Mouse (Mus musculus): ENCODE data around the gene Dtx3l. TPM values are rescaled to one million over a fixed set of nuclear protein-coding genes. Genes with fewer than 3 reads are reported as not detected.
"Not testable (repeated sequence)": the region's sequence is repeated elsewhere in the genome, so short reads cannot be mapped to it uniquely, and the experiment has no call there.

The Dtx3l gene
- polyA plus RNA-seq (2011; ENCODE audit: insufficient read length, low read depth, missing spikeins): 10.2 and 12.9 TPM in 2 replicates

DNA sequence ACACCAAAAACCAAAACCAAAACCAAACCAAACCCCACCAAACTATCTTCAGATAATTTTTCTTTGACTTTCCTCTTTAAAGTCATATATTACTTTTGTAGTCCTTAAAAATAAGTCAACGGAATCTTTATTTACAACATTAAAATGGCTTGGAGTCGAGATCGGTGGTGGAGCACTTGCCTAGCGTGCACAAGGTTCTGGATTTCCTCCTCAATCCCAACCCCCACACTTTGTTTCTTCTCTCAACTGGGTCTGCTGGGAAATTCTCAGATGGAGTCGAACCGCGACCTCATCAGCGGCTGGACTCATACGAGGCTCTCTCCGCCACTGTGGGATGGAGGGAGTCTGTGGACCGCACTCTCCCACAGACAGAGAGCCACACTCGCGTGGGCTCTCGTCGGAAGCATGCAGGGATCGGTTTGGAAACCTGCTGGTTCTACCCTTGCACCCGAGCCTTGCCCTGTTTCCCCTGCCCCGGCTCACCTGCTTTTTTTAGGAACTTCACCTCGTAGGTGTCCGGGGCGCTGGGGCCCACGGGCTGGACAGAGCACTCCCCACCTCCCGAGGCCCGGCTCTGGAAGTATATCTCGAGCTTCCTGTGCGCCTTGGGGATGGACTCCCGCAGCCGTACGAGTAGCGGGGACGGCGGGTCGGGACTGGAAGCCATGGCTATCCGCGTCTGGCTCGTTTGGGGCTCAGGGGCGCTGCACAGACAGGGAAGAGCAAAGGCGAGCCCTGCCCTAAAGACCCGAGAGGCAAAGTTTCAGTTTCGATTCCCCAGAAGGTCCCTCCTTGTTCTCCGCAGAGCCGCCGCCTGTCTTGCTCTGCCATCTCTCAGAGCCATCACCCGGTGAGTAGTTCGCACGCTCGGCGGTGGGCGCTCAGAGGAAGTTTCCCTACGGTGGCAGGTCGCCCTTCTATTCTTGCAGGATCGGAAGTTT, at the start of gene Dtx3l, which contains the start of gene Parp9:
TSS of gene Dtx3l (minus strand) at position 941 of the 941 bp plus-strand sequence.
TSS of gene Parp9 (plus strand) at position 260 of the 941 bp plus-strand sequence.
- peak within 1 kb of the TSS; percentile 55 for H3K27ac ChIP-seq (ENCODE audit: insufficient read depth, low read length)
- TF ChIP-seq CTCF (IDR thresholded peaks at IDR 0.05; ENCODE audit: borderline replicate concordance, insufficient read depth, low read length) (no peak), POLR2A (IDR thresholded peaks at IDR 0.05; ENCODE audit: low read depth, low read length) (peak; percentile 65)
- no peaks in the 10 kb centered on the region; the same call in 1 of the 2 replicates for H3K4me1 ChIP-seq (ENCODE audit: control insufficient read depth, insufficient read depth, low read length)
- H3K4me3 ChIP-seq (ENCODE audit: insufficient read depth, low read length): peak within 1 kb of the TSS; percentile 79

GRCm38 (mm10) chr16:35987930-35988329, 49.0 kb upstream of the Dtx3l start:
- TF ChIP-seq POLR2A (IDR thresholded peaks at IDR 0.05; ENCODE audit: low read depth, low read length): no peak
- no peak for TF ChIP-seq CTCF (IDR thresholded peaks at IDR 0.05; ENCODE audit: borderline replicate concordance, insufficient read depth, low read length)
- no peaks in the 10 kb centered on the region for H3K4me1 ChIP-seq (ENCODE audit: control insufficient read depth, insufficient read depth, low read length)
- no peak overlapping the region for H3K27ac ChIP-seq (ENCODE audit: insufficient read depth, low read length)
- no peak overlapping the region for H3K4me3 ChIP-seq (ENCODE audit: insufficient read depth, low read length)

GRCm38 (mm10) chr16:35984471-35984870, 45.5 kb upstream of the Dtx3l start:
- no peak for TF ChIP-seq POLR2A (IDR thresholded peaks at IDR 0.05; ENCODE audit: low read depth, low read length)
- TF ChIP-seq CTCF (IDR thresholded peaks at IDR 0.05; ENCODE audit: borderline replicate concordance, insufficient read depth, low read length): no peak
- no peaks in the 10 kb centered on the region for H3K4me1 ChIP-seq (ENCODE audit: control insufficient read depth, insufficient read depth, low read length)
- H3K4me3 ChIP-seq (ENCODE audit: insufficient read depth, low read length): peak overlapping the region; percentile 85
- H3K27ac ChIP-seq (ENCODE audit: insufficient read depth, low read length): no peak overlapping the region

GRCm38 (mm10) chr16:35983517-35984101, 44.7 kb upstream of the Dtx3l start:
- peak overlapping the region; percentile 97 for H3K27ac ChIP-seq (ENCODE audit: insufficient read depth, low read length)
- TF ChIP-seq POLR2A (IDR thresholded peaks at IDR 0.05; ENCODE audit: low read depth, low read length) (no peak), CTCF (IDR thresholded peaks at IDR 0.05; ENCODE audit: borderline replicate concordance, insufficient read depth, low read length) (no peak)

GRCm38 (mm10) chr16:35982902-35983516, 44.1 kb upstream of the Dtx3l start:
- Histone ChIP-seq H3K4me1 (ENCODE audit: control insufficient read depth, insufficient read depth, low read length) (no peaks in the 10 kb centered on the region), H3K27ac (ENCODE audit: insufficient read depth, low read length) (peak overlapping the region; percentile 97), H3K4me3 (ENCODE audit: insufficient read depth, low read length) (peak overlapping the region; percentile 85)
- peak; percentile 90 for TF ChIP-seq POLR2A (IDR thresholded peaks at IDR 0.05; ENCODE audit: low read depth, low read length)
- TF ChIP-seq CTCF (IDR thresholded peaks at IDR 0.05; ENCODE audit: borderline replicate concordance, insufficient read depth, low read length): no peak

More at GRCm38 (mm10) chr16:35983517-35984101, 44.7 kb upstream of the Dtx3l start:
- no peaks in the 10 kb centered on the region for H3K4me1 ChIP-seq (ENCODE audit: control insufficient read depth, insufficient read depth, low read length)
- H3K4me3 ChIP-seq (ENCODE audit: insufficient read depth, low read length): peak overlapping the region; percentile 85

- no peak for TF ChIP-seq CTCF (IDR thresholded peaks at IDR 0.05; ENCODE audit: borderline replicate concordance, insufficient read depth, low read length)
- no peak for TF ChIP-seq POLR2A (IDR thresholded peaks at IDR 0.05; ENCODE audit: low read depth, low read length)
- Histone ChIP-seq H3K4me3 (ENCODE audit: insufficient read depth, low read length) (peak overlapping the region; percentile 61), H3K4me1 (ENCODE audit: control insufficient read depth, insufficient read depth, low read length) (no peaks in the 10 kb centered on the region), H3K27ac (ENCODE audit: insufficient read depth, low read length) (peak overlapping the region; percentile 97)
Observed at GRCm38 (mm10) chr16:35982506-35982901, 43.6 kb upstream of the Dtx3l start.

DNA sequence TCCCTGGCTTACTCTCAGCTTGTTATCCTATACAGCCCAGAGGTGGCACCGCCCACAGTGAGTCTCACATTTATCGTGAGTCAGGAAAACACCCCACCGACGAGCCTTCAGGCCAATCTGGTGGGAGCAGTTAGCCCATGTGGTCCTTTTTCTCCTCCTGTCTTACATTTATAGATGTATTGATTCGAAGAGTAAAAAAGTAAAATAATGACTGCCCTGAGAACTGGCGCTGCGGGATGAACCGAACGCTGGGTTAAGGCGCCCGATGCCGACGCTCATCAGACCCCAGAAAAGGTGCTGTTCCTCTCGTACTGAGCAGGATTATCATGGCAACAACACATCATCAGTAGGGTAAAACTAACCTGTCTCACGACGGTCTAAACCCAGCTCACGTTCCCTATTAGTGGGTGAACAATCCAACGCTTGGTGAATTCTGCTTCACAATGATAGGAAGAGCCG, 42.4 kb upstream of the Dtx3l start:
- no peak for TF ChIP-seq CTCF (IDR thresholded peaks at IDR 0.05; ENCODE audit: borderline replicate concordance, insufficient read depth, low read length)
- TF ChIP-seq POLR2A (IDR thresholded peaks at IDR 0.05; ENCODE audit: low read depth, low read length): no peak
- Histone ChIP-seq H3K4me1 (ENCODE audit: control insufficient read depth, insufficient read depth, low read length) (no peaks in the 10 kb centered on the region), H3K27ac (ENCODE audit: insufficient read depth, low read length) (no peak overlapping the region), H3K4me3 (ENCODE audit: insufficient read depth, low read length) (no peak overlapping the region)

DNA sequence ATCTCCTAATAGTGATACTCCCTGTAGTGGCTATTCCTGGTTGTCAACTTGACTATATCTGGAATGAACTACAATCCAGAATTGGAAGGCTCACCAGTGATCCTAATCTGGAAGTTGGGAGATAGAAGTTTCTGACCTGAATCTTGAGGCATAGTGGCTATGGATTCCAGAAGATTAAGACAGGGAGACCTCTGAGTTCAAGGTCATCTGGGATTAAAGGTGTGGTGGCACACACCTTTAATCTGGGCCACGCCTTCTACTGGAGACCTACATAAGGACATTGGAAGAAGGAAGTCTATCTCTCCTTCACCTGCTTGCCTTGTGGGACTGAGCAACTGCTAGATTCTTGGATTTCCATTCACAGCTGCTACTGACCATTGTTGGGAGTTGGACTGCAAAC, 39.5 kb upstream of the Dtx3l start, which contains the start of gene Kpna1:
TSS of gene Kpna1 (plus strand) at position 301 of the 400 bp plus-strand sequence.
- H3K4me1 ChIP-seq (ENCODE audit: control insufficient read depth, insufficient read depth, low read length); H3K27ac ChIP-seq (ENCODE audit: insufficient read depth, low read length); H3K4me3 ChIP-seq (ENCODE audit: insufficient read depth, low read length): not testable (repeated sequence)

DNA sequence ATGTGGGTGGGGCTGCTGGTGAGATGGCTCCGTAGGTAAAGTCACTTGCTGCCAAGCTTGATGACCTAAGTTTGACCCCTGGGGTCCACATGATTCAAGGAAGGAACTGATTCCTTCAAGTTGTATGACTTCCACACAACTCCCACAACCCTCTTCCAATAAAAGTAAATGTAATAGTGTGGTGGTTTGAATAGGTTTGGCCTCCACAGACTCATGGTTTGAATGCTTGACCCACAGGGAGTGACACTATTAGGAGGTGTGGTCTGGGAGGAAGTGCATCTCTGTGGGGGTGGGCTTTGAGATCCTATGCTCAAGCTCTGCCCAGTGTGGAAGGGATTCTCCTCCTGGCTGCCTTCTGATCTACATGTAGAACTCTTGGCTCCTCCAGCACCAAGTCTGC, 35.1 kb upstream of the Dtx3l start:
- Histone ChIP-seq H3K4me3 (ENCODE audit: insufficient read depth, low read length) (no peak overlapping the region), H3K4me1 (ENCODE audit: control insufficient read depth, insufficient read depth, low read length) (no peaks in the 10 kb centered on the region), H3K27ac (ENCODE audit: insufficient read depth, low read length) (no peak overlapping the region)
- no peak for TF ChIP-seq CTCF (IDR thresholded peaks at IDR 0.05; ENCODE audit: borderline replicate concordance, insufficient read depth, low read length)
- TF ChIP-seq POLR2A (IDR thresholded peaks at IDR 0.05; ENCODE audit: low read depth, low read length): no peak

Data from embryonic fibroblast, embryonic 13.5 days (primary cell).